Mouse (Mus musculus) ES-Bruce4 (cell line): ENCODE measurements at regions not wholly inside any gene's neighbourhood (a gene's known extent, or its start where the extent isn't known, plus 50 kb on each side); places are given as distances from the start of the nearest gene placed in this dataset.

ENCODE experiments used
- H3K27ac ChIP-seq: 2 replicates; pipeline ENCODE4 v1.5.1; 2012; ENCODE audit warnings: low read length, inconsistent platforms; ENCODE audit not compliant: insufficient read depth
- H3K27me3 ChIP-seq: 2 replicates; pipeline ENCODE4 v1.6.1; 2012; ENCODE audit warnings: mild to moderate bottlenecking, low read length, inconsistent platforms; ENCODE audit not compliant: control insufficient read depth, poor library complexity, insufficient read depth, severe bottlenecking
- H3K36me3 ChIP-seq: 2 replicates; pipeline ENCODE4 v1.6.1; 2012; ENCODE audit warnings: inconsistent platforms, mild to moderate bottlenecking, low read length, moderate library complexity; ENCODE audit not compliant: control insufficient read depth, poor library complexity, insufficient read depth, severe bottlenecking
- H3K4me1 ChIP-seq: one replicate; pipeline ENCODE4 v1.8.1; 2011; ENCODE audit warnings: low read length; ENCODE audit not compliant: control insufficient read depth, insufficient read depth
- H3K4me3 ChIP-seq: 2 replicates; pipeline ENCODE4 v1.5.1; 2011; ENCODE audit warnings: low read depth, mild to moderate bottlenecking, low read length
- H3K9ac ChIP-seq: 2 replicates; pipeline ENCODE4 v1.6.1; 2012; ENCODE audit warnings: low read depth, mild to moderate bottlenecking, inconsistent platforms; ENCODE audit not compliant: poor library complexity, severe bottlenecking
- H3K9me3 ChIP-seq: replicated peaks from 2 replicates; pipeline ENCODE4 v1.6.1; 2012; ENCODE audit warnings: mild to moderate bottlenecking, low read length, inconsistent platforms; ENCODE audit not compliant: control insufficient read depth, poor library complexity, insufficient read depth, severe bottlenecking
- CTCF ChIP-seq: IDR thresholded peaks from one replicate; pipeline ENCODE4 v1.8.1; 2011; ENCODE audit warnings: low read depth, low read length
- EP300 ChIP-seq: IDR thresholded peaks from 2 replicates; pipeline ENCODE4 v1.6.1; 2011; ENCODE audit warnings: low read depth, low read length; ENCODE audit not compliant: insufficient read depth
- POLR2A ChIP-seq: IDR thresholded peaks from one replicate; pipeline ENCODE4 v1.8.1; 2011; ENCODE audit warnings: low read length; ENCODE audit not compliant: insufficient read depth

- no peaks in the 10 kb centered on the region for H3K9me3 ChIP-seq
- TF ChIP-seq POLR2A = no peak
- no peak for TF ChIP-seq CTCF
- no peak for TF ChIP-seq EP300
- no peaks in the 10 kb centered on the region for H3K4me1 ChIP-seq
- H3K27ac ChIP-seq = no peak overlapping the region
- H3K27me3 ChIP-seq = no peaks in the 10 kb centered on the region
- no peak overlapping the region for H3K4me3 ChIP-seq
- H3K9ac ChIP-seq = no peak overlapping the region
- H3K36me3 ChIP-seq = no peaks in the 10 kb centered on the region
These were observed 1472.9 kb upstream of the Tenm3 start for GRCm38 (mm10) chr8:50316641-50317040.

GRCm38 (mm10) chr8:50310308-50310707 is 1466.6 kb upstream of the Tenm3 start:
- Histone ChIP-seq H3K4me3 (no peak overlapping the region), H3K9ac (no peak overlapping the region)

GRCm38 (mm10) chr8:50300316-50300715 is 1456.6 kb upstream of the Tenm3 start:
- Histone ChIP-seq H3K4me1 (no peaks in the 10 kb centered on the region), H3K9ac (no peak overlapping the region), H3K27ac (no peak overlapping the region), H3K36me3 (no peaks in the 10 kb centered on the region), H3K27me3 (no peaks in the 10 kb centered on the region), H3K4me3 (no peak overlapping the region), H3K9me3 (no peaks in the 10 kb centered on the region)
- TF ChIP-seq EP300 = no peak
- TF ChIP-seq CTCF = no peak
- no peak for TF ChIP-seq POLR2A

More at GRCm38 (mm10) chr8:50310308-50310707, 1466.6 kb upstream of the Tenm3 start:
- Histone ChIP-seq H3K27ac (no peak overlapping the region), H3K9me3 (no peaks in the 10 kb centered on the region), H3K4me1 (no peaks in the 10 kb centered on the region), H3K27me3 (no peaks in the 10 kb centered on the region), H3K36me3 (no peaks in the 10 kb centered on the region)
- TF ChIP-seq POLR2A = no peak
- TF ChIP-seq CTCF = no peak
- no peak for TF ChIP-seq EP300

- TF ChIP-seq CTCF (peak; percentile 12), EP300 (no peak)
These were observed 1449.8 kb upstream of the Tenm3 start for GRCm38 (mm10) chr8:50293501-50293900.

GRCm38 (mm10) chr8:50292158-50292557 is 1448.4 kb upstream of the Tenm3 start:
- Histone ChIP-seq H3K4me1 (no peaks in the 10 kb centered on the region), H3K4me3 (no peak overlapping the region), H3K27me3 (no peaks in the 10 kb centered on the region; the same call in 1 of the 2 replicates), H3K27ac (no peak overlapping the region), H3K36me3 (no peaks in the 10 kb centered on the region), H3K9ac (no peak overlapping the region), H3K9me3 (no peaks in the 10 kb centered on the region)
- TF ChIP-seq EP300 (no peak), POLR2A (no peak), CTCF (no peak)

More at GRCm38 (mm10) chr8:50293501-50293900, 1449.8 kb upstream of the Tenm3 start:
- no peak overlapping the region for H3K4me3 ChIP-seq
- H3K27me3 ChIP-seq = no peaks in the 10 kb centered on the region; the same call in 1 of the 2 replicates
- H3K9ac ChIP-seq = no peak overlapping the region
- no peaks in the 10 kb centered on the region for H3K4me1 ChIP-seq
- no peak overlapping the region for H3K27ac ChIP-seq
- no peaks in the 10 kb centered on the region for H3K36me3 ChIP-seq
- H3K9me3 ChIP-seq = no peaks in the 10 kb centered on the region

GRCm38 (mm10) chr8:50276346-50276745 is 1432.6 kb upstream of the Tenm3 start:
- Histone ChIP-seq H3K9ac (no peak overlapping the region), H3K36me3 (no peaks in the 10 kb centered on the region), H3K4me3 (no peak overlapping the region), H3K27ac (no peak overlapping the region), H3K27me3 (no peaks in the 10 kb centered on the region), H3K9me3 (no peaks in the 10 kb centered on the region), H3K4me1 (no peaks in the 10 kb centered on the region)
- TF ChIP-seq CTCF = no peak
- no peak for TF ChIP-seq POLR2A
- no peak for TF ChIP-seq EP300
